Mouse (Mus musculus) macrophage (primary cell): ENCODE data around the gene Aldh1a3. TPM values are rescaled to one million over a fixed set of nuclear protein-coding genes. Genes with fewer than 3 reads are reported as not detected.

Experiments
- H3K27ac ChIP-seq: fragments of 350-480 bp; formaldehyde crosslinking; 2 replicates; pipeline ENCODE4 v1.9.0; 2021
- H3K36me3 ChIP-seq: fragments of 350-480 bp; formaldehyde crosslinking; 2 replicates; pipeline ENCODE4 v1.9.0; 2021; ENCODE audit errors: inconsistent target
- H3K4me3 ChIP-seq: fragments of 350-480 bp; formaldehyde crosslinking; 2 replicates; pipeline ENCODE4 v1.9.0; 2021; ENCODE audit errors: inconsistent target
- H3K79me2 ChIP-seq: fragments of 350-480 bp; formaldehyde crosslinking; 2 replicates; pipeline ENCODE4 v1.9.0; 2021; ENCODE audit errors: inconsistent target
- WGBS: methylation state at CpG from one replicate; pipeline ENCODE4 v1.1.7; 2026; ENCODE audit warnings: inconsistent platforms; ENCODE audit not compliant: missing documents; 5-methylcytosine and 5-hydroxymethylcytosine counted together
- polyA plus RNA-seq: library from polyadenylated mRNA; stranded (reverse); fragments of 250-400 nt; gene quantifications from 3 replicates; pipeline ENCODE4 v1.2.4, GENCODE M21; 2018; ENCODE audit warnings: inconsistent platforms

Aldh1a3 gene
- polyA plus RNA-seq, 1 experiment from 2014 or later, result not detected

DNA sequence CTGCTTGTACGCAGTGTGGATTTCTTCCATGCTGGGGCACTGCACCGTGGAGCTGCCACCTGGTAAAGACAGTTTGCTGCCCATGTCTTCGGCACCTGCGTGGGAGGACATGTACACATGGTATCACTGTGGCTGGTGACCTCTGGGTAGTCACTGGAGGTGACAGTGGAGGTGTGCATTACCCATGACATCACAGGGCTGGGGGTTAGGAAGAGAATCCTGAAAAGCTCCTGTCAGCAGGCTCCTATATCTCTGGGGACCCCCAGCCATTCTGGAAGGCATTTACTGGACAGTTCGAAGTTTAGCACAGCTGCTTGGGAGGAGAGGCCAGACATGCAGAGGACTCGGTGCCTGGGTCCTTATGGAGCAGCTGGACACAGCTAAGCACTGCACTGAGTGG is 84.5 kb downstream of the Aldh1a3 start:
- H3K36me3 ChIP-seq, result peaks cover 12% of the 10 kb centered on the region; the same call in 1 of the 2 replicates
- H3K4me3 ChIP-seq, result no peak overlapping the region
- no peak overlapping the region for H3K27ac ChIP-seq
- no peaks in the 10 kb centered on the region; the same call in 1 of the 2 replicates for H3K79me2 ChIP-seq
- 91% methylated on average over 6 of the region's 6 CpGs for WGBS

DNA sequence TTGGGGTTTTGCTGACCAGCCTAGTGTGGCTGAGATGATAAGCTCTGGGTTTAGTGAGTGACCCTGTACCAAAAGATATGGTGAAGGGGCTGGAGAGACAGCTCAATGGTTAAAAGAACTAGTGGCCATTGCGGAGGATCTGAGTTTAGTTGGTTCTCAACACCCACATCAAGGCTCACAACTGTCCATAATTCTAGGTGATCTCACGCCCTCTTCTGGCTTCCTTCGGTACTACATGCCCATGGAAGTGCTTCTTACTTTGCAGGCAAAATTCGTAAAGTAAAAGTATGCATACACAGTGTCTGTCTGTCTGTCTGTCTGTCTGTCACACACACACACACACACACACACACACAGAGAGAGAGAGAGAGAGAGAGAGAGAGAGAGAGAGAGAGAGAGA is 85.0 kb downstream of the Aldh1a3 start:
- Histone ChIP-seq H3K79me2 (no peaks in the 10 kb centered on the region), H3K4me3 (no peak overlapping the region), H3K36me3 (peaks cover 12% of the 10 kb centered on the region; the same call in 1 of the 2 replicates), H3K27ac (no peak overlapping the region)
- WGBS, result 63% methylated on average over 4 of the region's 4 CpGs

Other genes with a start within 250 kb of the Aldh1a3 start
- gene Gm10974, start 61.6 kb downstream of the Aldh1a3 start, polyA plus RNA-seq, result not detected in 3 replicates
- 12.7 to 23.3 TPM (median 13.9 TPM) in 3 replicates for gene Lrrk1, start 39.2 kb downstream of the Aldh1a3 start, polyA plus RNA-seq